Mouse (Mus musculus): ENCODE measurements around the gene Kif3c.

- TF ChIP-seq CTCF (IDR thresholded peaks at IDR 0.05; ENCODE audit: control insufficient read depth, insufficient read depth, low read length) (peak; percentile 41; the same call in 1 of the 2 replicates), POLR2A (IDR thresholded peaks at IDR 0.05; ENCODE audit: borderline replicate concordance, control insufficient read depth, low read depth, low read length) (no peak)
Observed at GRCm38 (mm10) chr12:3377190-3377589, 12.3 kb downstream of the Kif3c start.
